Mouse (Mus musculus): Measurements from ENCODE around the gene Rab31. TPM values are rescaled to one million over a fixed set of nuclear protein-coding genes. Genes with fewer than 3 reads are reported as not detected.

The Rab31 gene
- polyA plus RNA-seq, 1 experiment from 2014 or later = 36.7 TPM

GRCm38 (mm10) chr17:65794096-65794850 is 21.7 kb upstream of the Rab31 start:
- Histone ChIP-seq H3K4me1 (0 out of 2 replicates have a peak, but pooled peaks cover 2% of the 10 kb centered on the region), H3K36me3 (no peaks in the 10 kb centered on the region; the same call in 1 of the 2 replicates), H3K9me3 (no peaks in the 10 kb centered on the region), H3K4me3 (no peak overlapping the region), H3K9ac (no peak overlapping the region), H3K27ac (no peak overlapping the region), H3K27me3 (no peaks in the 10 kb centered on the region), H3K4me2 (no peak overlapping the region)
- no peak for ATAC-seq (ENCODE audit: borderline replicate concordance, extremely low read depth, low FRiP score, low TSS enrichment)
- WGBS = 83% methylated on average over 13 of the region's 13 CpGs

GRCm38 (mm10) chr17:65793307-65793930 is 20.9 kb upstream of the Rab31 start:
- Histone ChIP-seq H3K4me3 (no peak overlapping the region), H3K27me3 (no peaks in the 10 kb centered on the region), H3K36me3 (no peaks in the 10 kb centered on the region; the same call in 1 of the 2 replicates), H3K4me1 (peaks cover 10% of the 10 kb centered on the region), H3K9me3 (no peaks in the 10 kb centered on the region), H3K27ac (no peak overlapping the region), H3K4me2 (no peak overlapping the region), H3K9ac (no peak overlapping the region)
- 94% methylated on average over 12 of the region's 12 CpGs for WGBS
- no peak for ATAC-seq (ENCODE audit: borderline replicate concordance, extremely low read depth, low FRiP score, low TSS enrichment)

GRCm38 (mm10) chr17:65791161-65791560 is 18.6 kb upstream of the Rab31 start:
- Histone ChIP-seq H3K27me3 (no peaks in the 10 kb centered on the region), H3K9me3 (no peaks in the 10 kb centered on the region), H3K36me3 (no peaks in the 10 kb centered on the region; the same call in 1 of the 2 replicates), H3K4me2 (no peak overlapping the region), H3K27ac (no peak overlapping the region), H3K4me3 (no peak overlapping the region), H3K9ac (no peak overlapping the region), H3K4me1 (peaks cover 20% of the 10 kb centered on the region)
- WGBS = 93% methylated on average over 2 of the region's 2 CpGs
- ATAC-seq (ENCODE audit: borderline replicate concordance, extremely low read depth, low FRiP score, low TSS enrichment) = no peak

- H3K27me3 ChIP-seq = no peaks in the 10 kb centered on the region
- H3K9me3 ChIP-seq = no peaks in the 10 kb centered on the region
- H3K36me3 ChIP-seq = peaks cover 4% of the 10 kb centered on the region; the same call in 1 of the 2 replicates
- H3K9ac ChIP-seq = no peak overlapping the region
- no peak for ATAC-seq (ENCODE audit: borderline replicate concordance, extremely low read depth, low FRiP score, low TSS enrichment)
- no peak overlapping the region for H3K4me3 ChIP-seq
- 85% methylated on average over 6 of the region's 6 CpGs for WGBS
- H3K4me2 ChIP-seq = no peak overlapping the region
- H3K4me1 ChIP-seq = peaks cover 30% of the 10 kb centered on the region
- no peak overlapping the region for H3K27ac ChIP-seq
Observed at GRCm38 (mm10) chr17:65789576-65789975, 17.0 kb upstream of the Rab31 start.

- Histone ChIP-seq H3K36me3 (peaks cover 4% of the 10 kb centered on the region; the same call in 1 of the 2 replicates), H3K4me1 (peaks cover 33% of the 10 kb centered on the region), H3K4me3 (no peak overlapping the region), H3K27ac (no peak overlapping the region), H3K4me2 (no peak overlapping the region), H3K9ac (no peak overlapping the region), H3K9me3 (no peaks in the 10 kb centered on the region), H3K27me3 (no peaks in the 10 kb centered on the region)
- ATAC-seq (ENCODE audit: borderline replicate concordance, extremely low read depth, low FRiP score, low TSS enrichment) = peak; percentile 56; the same call in 1 of the 2 replicates
- WGBS = 50% methylated on average over 12 of the region's 12 CpGs
Observed at GRCm38 (mm10) chr17:65788542-65789291, 16.2 kb upstream of the Rab31 start.

- 81% methylated on average over 4 of the region's 4 CpGs for WGBS
- Histone ChIP-seq H3K4me3 (no peak overlapping the region), H3K9ac (no peak overlapping the region), H3K27me3 (no peaks in the 10 kb centered on the region), H3K36me3 (peaks cover 4% of the 10 kb centered on the region; the same call in 1 of the 2 replicates), H3K4me2 (no peak overlapping the region), H3K9me3 (no peaks in the 10 kb centered on the region), H3K27ac (no peak overlapping the region), H3K4me1 (peaks cover 33% of the 10 kb centered on the region)
- no peak for ATAC-seq (ENCODE audit: borderline replicate concordance, extremely low read depth, low FRiP score, low TSS enrichment)
Observed at GRCm38 (mm10) chr17:65787261-65787660, 14.7 kb upstream of the Rab31 start.

- H3K27ac ChIP-seq = no peak overlapping the region
- no peak overlapping the region for H3K4me3 ChIP-seq
- no peaks in the 10 kb centered on the region for H3K9me3 ChIP-seq
- no peaks in the 10 kb centered on the region for H3K27me3 ChIP-seq
- peaks cover 4% of the 10 kb centered on the region; the same call in 1 of the 2 replicates for H3K36me3 ChIP-seq
- no peak overlapping the region for H3K4me2 ChIP-seq
- H3K4me1 ChIP-seq = peaks cover 41% of the 10 kb centered on the region
- ATAC-seq (ENCODE audit: borderline replicate concordance, extremely low read depth, low FRiP score, low TSS enrichment) = no peak
- 62% methylated on average over 7 of the region's 7 CpGs for WGBS
- no peak overlapping the region for H3K9ac ChIP-seq
Observed at GRCm38 (mm10) chr17:65786225-65786624, 13.7 kb upstream of the Rab31 start.

- H3K27me3 ChIP-seq = no peaks in the 10 kb centered on the region
- no peak for ATAC-seq (ENCODE audit: borderline replicate concordance, extremely low read depth, low FRiP score, low TSS enrichment)
- no peaks in the 10 kb centered on the region for H3K9me3 ChIP-seq
- no peak overlapping the region for H3K9ac ChIP-seq
- H3K4me2 ChIP-seq = no peak overlapping the region
- no peak overlapping the region for H3K27ac ChIP-seq
- no peak overlapping the region for H3K4me3 ChIP-seq
- H3K36me3 ChIP-seq = peaks cover 4% of the 10 kb centered on the region; the same call in 1 of the 2 replicates
- H3K4me1 ChIP-seq = peaks cover 44% of the 10 kb centered on the region
Observed at GRCm38 (mm10) chr17:65785707-65786106, 13.2 kb upstream of the Rab31 start.

- ATAC-seq (ENCODE audit: borderline replicate concordance, extremely low read depth, low FRiP score, low TSS enrichment) = no peak
- H3K36me3 ChIP-seq = peaks cover 4% of the 10 kb centered on the region; the same call in 1 of the 2 replicates
- H3K27ac ChIP-seq = peak overlapping the region; percentile 50; the same call in 1 of the 2 replicates
- peak overlapping the region; percentile 19; the same call in 1 of the 2 replicates for H3K9ac ChIP-seq
- H3K4me1 ChIP-seq = peaks cover 44% of the 10 kb centered on the region
- H3K4me3 ChIP-seq = peak overlapping the region; percentile 94
- H3K27me3 ChIP-seq = no peaks in the 10 kb centered on the region
- H3K4me2 ChIP-seq = peak overlapping the region; percentile 66
- 56% methylated on average over 8 of the region's 8 CpGs for WGBS
- no peaks in the 10 kb centered on the region for H3K9me3 ChIP-seq
Observed at GRCm38 (mm10) chr17:65784610-65785140, 12.1 kb upstream of the Rab31 start.

GRCm38 (mm10) chr17:65783182-65784161 is 10.9 kb upstream of the Rab31 start:
- Histone ChIP-seq H3K9ac (peak overlapping the region; percentile 99), H3K36me3 (peaks cover 4% of the 10 kb centered on the region; the same call in 1 of the 2 replicates), H3K27ac (peak overlapping the region; percentile 96), H3K4me1 (peaks cover 35% of the 10 kb centered on the region), H3K4me3 (peak overlapping the region; percentile 94), H3K9me3 (no peaks in the 10 kb centered on the region), H3K4me2 (peak overlapping the region; percentile 66), H3K27me3 (no peaks in the 10 kb centered on the region)
- WGBS = 1% methylated on average over 47 of the region's 135 CpGs
- peak; percentile 74 for ATAC-seq (ENCODE audit: borderline replicate concordance, extremely low read depth, low FRiP score, low TSS enrichment)

Measured in lung, embryonic 15.5 days (tissue).